Mouse (Mus musculus): ENCODE data around the gene Tmx4. TPM values are rescaled to one million over a fixed set of nuclear protein-coding genes. Genes with fewer than 3 reads are reported as not detected.

Gene Tmx4
- polyA plus RNA-seq, 1 experiment from 2014 or later: 142 TPM

Other genes with a start within 250 kb of the Tmx4 start
- gene Hao1, start 89.8 kb downstream of the Tmx4 start, polyA plus RNA-seq (2014; fragmentation: Nextera tagmentation; extraction: Ambion mirVana): 0.09 TPM in 1 of 2 replicates, not detected in the other
- 69.0 and 72.8 TPM in 2 replicates for gene Plcb1, start 141.9 kb upstream of the Tmx4 start, polyA plus RNA-seq (2014; fragmentation: Nextera tagmentation; extraction: Ambion mirVana)